Mouse (Mus musculus) hindbrain, postnatal 0 days (tissue): ENCODE data around the gene Leprot. TPM values are rescaled to one million over a fixed set of nuclear protein-coding genes. Genes with fewer than 3 reads are reported as not detected.

ENCODE experiments used
- ATAC-seq: fragments of 200-750 bp; cut with Nextera tagmentation; 2 replicates; pipeline ENCODE4 v1.8.0; 2017; ENCODE audit warnings: mild to moderate bottlenecking, moderate TSS enrichment, moderate library complexity
- DNase-seq: peaks from one replicate; pipeline ENCODE4 v3.0.0-alpha.2; 2015; ENCODE audit warnings: low spot score
- H3K27ac ChIP-seq: fragments of 300-500 bp; sonication (generic); 2 replicates; pipeline ENCODE4 v1.5.1; 2014; ENCODE audit warnings: mild to moderate bottlenecking
- H3K27me3 ChIP-seq: fragments of 300-500 bp; sonication (generic); 2 replicates; pipeline ENCODE4 v1.6.1; 2014; ENCODE audit warnings: low read length, mixed read lengths; ENCODE audit not compliant: insufficient read depth
- H3K36me3 ChIP-seq: fragments of 300-500 bp; sonication (generic); 2 replicates; pipeline ENCODE4 v1.6.1; 2014; ENCODE audit warnings: low read length, mixed read lengths; ENCODE audit not compliant: insufficient read depth
- H3K4me1 ChIP-seq: fragments of 300-500 bp; sonication (generic); 2 replicates; pipeline ENCODE4 v1.6.1; 2014; ENCODE audit warnings: antibody characterized with exemption, low read length, mixed read lengths; ENCODE audit not compliant: insufficient read depth
- H3K4me2 ChIP-seq: fragments of 300-500 bp; sonication (generic); 2 replicates; pipeline ENCODE4 v1.6.1; 2014; ENCODE audit warnings: low read depth, mild to moderate bottlenecking, low read length, moderate library complexity, mixed read lengths
- H3K4me3 ChIP-seq: fragments of 300-500 bp; sonication (generic); 2 replicates; pipeline ENCODE4 v1.5.1; 2014; ENCODE audit warnings: low read length
- H3K9ac ChIP-seq: fragments of 300-500 bp; sonication (generic); replicated peaks from 2 replicates; pipeline ENCODE4 v1.6.1; 2014; ENCODE audit warnings: mild to moderate bottlenecking, low read length, moderate library complexity, mixed read lengths
- H3K9me3 ChIP-seq: fragments of 300-500 bp; sonication (generic); 2 replicates; pipeline ENCODE4 v1.6.1; 2016; ENCODE audit warnings: low read length, mixed read lengths
- CTCF ChIP-seq: IDR thresholded peaks from 2 replicates; pipeline ENCODE4 v1.5.1; 2016; ENCODE audit warnings: antibody characterized with exemption, control low read depth, low read depth
- WGBS: fragments of 180-500 bp; shearing (Covaris S2); extraction: QIAGEN DNeasy Blood & Tissue Kit; methylation state at CpG from one replicate; pipeline ENCODE4 v1.1.7; 2014; 5-methylcytosine and 5-hydroxymethylcytosine counted together
- polyA plus RNA-seq: library from polyadenylated mRNA; unstranded; fragments of >200 nt; fragmentation: Nextera tagmentation; extraction: Ambion mirVana; gene quantifications from 2 replicates; pipeline ENCODE4 v1.2.1, GENCODE M21; 2015
- total RNA-seq: library from RNA; depleted of rRNA; stranded (reverse); fragments of >200 nt; gene quantifications from 2 replicates; pipeline ENCODE4 v1.2.3, GENCODE M21; 2014

The Leprot gene
- total and polyA plus RNA-seq, 2 experiments from 2014 or later, result 53.1 to 78.7 TPM

DNA sequence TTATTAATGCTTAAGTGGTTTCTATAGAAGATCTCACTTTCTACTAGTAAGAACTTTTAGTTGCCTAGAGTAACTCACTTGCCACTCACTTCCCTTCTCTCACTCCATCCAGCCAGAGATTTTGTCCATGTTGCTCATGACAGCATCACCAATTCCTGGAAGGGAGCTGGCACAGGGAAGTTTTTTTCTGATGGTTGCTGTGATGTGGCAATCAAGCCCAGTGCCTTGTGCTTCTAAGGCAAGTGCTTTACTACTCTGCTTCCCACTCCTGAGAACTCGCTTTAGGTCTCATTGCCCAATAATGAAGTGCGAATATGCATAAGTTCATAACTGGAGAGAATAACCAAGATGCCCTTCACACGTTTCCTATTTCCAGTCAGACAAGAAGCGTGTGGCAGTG, 35.1 kb downstream of the Leprot start:
- TF ChIP-seq CTCF, result no peak
- DNase-seq (no peak), ATAC-seq (no peak)
- WGBS, result 90% methylated on average over 4 of the region's 4 CpGs
- Histone ChIP-seq H3K4me1 (no peaks in the 10 kb centered on the region), H3K4me3 (no peak overlapping the region), H3K36me3 (no peaks in the 10 kb centered on the region), H3K9ac (no peak overlapping the region), H3K9me3 (no peaks in the 10 kb centered on the region), H3K4me2 (no peak overlapping the region), H3K27ac (no peak overlapping the region), H3K27me3 (no peaks in the 10 kb centered on the region)

DNA sequence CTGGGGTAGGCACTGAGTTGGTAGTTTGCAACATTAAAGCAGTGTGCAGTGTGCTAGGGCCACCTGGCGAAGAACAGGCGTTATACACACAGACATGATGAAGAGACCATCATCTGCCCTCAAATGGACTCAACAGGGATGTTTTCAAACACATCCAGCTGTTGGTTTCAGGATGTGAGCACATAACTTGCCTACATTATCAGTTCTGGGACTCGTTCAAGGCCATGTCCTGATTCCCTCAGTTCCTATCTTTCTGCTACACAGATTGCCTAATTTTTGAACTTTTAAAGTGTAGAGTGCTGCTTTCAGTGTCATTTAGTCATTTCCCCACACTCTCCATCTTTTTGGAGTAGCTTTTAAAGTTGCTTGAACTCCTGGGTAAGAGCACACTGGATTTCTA, 35.6 kb downstream of the Leprot start:
- 84% methylated on average over 3 of the region's 3 CpGs for WGBS
- H3K9me3 ChIP-seq, result no peaks in the 10 kb centered on the region
- DNase-seq (no peak), ATAC-seq (no peak)
- H3K4me1 ChIP-seq, result no peaks in the 10 kb centered on the region
- no peaks in the 10 kb centered on the region for H3K36me3 ChIP-seq
- H3K4me2 ChIP-seq, result no peak overlapping the region
- no peaks in the 10 kb centered on the region for H3K27me3 ChIP-seq
- no peak overlapping the region for H3K4me3 ChIP-seq
- no peak overlapping the region for H3K9ac ChIP-seq
- H3K27ac ChIP-seq, result no peak overlapping the region
- no peak for TF ChIP-seq CTCF

DNA sequence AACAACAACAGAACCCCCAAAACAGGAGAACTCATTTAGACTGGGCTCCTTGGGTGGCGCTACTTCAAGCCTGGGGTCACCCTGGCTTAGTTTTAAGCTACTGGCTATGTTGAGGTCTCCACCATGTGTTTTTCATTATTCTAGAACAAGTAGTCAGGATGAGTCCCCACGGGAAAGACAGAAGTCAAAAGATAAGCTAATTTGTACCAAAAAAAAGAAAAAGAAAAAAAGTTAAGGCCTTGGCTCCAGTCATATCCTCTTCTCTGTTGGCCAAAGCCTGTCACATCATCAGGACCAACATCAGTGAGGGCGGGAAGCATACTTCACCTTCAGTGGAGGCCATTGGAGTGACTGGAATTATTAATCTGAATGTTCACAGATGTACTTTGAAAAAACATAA, 37.3 kb downstream of the Leprot start:
- no peak overlapping the region for H3K9ac ChIP-seq
- H3K4me3 ChIP-seq, result no peak overlapping the region
- no peaks in the 10 kb centered on the region for H3K36me3 ChIP-seq
- ATAC-seq (no peak), DNase-seq (no peak)
- H3K4me1 ChIP-seq, result no peaks in the 10 kb centered on the region
- H3K4me2 ChIP-seq, result no peak overlapping the region
- no peaks in the 10 kb centered on the region for H3K27me3 ChIP-seq
- WGBS, result 88% methylated on average over 3 of the region's 3 CpGs
- H3K27ac ChIP-seq, result no peak overlapping the region
- no peak for TF ChIP-seq CTCF
- H3K9me3 ChIP-seq, result no peaks in the 10 kb centered on the region

DNA sequence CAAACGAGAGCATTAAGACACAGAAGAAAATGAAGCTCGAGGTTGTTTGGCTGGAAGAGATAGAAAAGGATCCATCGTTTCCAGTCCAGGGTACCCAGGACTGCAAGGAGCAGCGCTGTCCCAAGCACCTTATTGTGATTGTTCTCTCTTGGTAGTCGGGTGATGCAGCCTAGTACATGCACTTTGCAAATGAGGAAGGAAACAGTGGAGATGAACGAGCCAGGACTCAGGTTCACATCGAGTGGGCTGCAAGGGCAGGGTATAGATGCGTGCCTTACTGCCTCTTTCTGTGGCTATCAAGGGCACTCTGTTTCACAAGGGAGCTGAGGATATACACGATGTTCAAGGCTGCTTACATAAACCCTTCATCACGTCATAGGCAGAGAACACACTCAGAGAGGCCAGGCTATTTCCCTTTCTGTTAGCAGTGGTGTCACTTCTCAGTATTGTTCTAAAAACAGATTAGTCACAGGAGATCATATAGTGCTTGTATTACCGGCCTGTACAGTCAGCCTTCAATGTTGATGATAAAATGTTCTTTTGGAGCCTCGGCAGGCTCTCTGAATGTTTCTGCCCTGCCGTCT, 38.8 kb downstream of the Leprot start:
- 83% methylated on average over 13 of the region's 13 CpGs for WGBS
- no peak for TF ChIP-seq CTCF

DNA sequence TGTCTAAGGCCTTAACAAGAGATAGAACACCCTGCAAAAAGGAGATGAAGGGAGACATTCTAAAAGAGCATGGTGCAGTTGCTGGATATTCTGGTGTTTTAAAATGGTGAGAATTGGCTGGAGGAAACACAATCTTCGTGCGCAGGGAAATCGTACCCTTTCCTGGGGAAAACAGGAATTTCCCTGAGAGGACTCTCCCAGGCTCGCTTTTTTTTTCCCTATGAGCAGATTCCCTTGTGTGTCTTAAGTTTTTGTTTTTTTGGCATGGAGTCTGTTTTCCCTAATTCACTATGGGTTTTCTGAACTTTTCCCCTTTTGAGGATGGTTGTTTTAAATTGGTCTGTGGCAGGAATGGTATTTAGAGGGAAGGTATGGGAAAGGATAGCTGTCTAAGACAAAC, 41.7 kb downstream of the Leprot start:
- no peak overlapping the region for H3K4me2 ChIP-seq
- TF ChIP-seq CTCF, result no peak
- no peaks in the 10 kb centered on the region for H3K27me3 ChIP-seq
- no peaks in the 10 kb centered on the region for H3K9me3 ChIP-seq
- H3K9ac ChIP-seq, result no peak overlapping the region
- H3K4me3 ChIP-seq, result no peak overlapping the region
- ATAC-seq (no peak), DNase-seq (no peak)
- no peaks in the 10 kb centered on the region for H3K4me1 ChIP-seq
- no peak overlapping the region for H3K27ac ChIP-seq
- H3K36me3 ChIP-seq, result no peaks in the 10 kb centered on the region
- 86% methylated on average over 4 of the region's 4 CpGs for WGBS

More for the DNA sequence above, 38.8 kb downstream of the Leprot start:
- H3K27ac ChIP-seq, result no peak overlapping the region
- no peaks in the 10 kb centered on the region for H3K36me3 ChIP-seq
- DNase-seq, result no peak
- H3K4me1 ChIP-seq, result no peaks in the 10 kb centered on the region
- no peak overlapping the region for H3K4me3 ChIP-seq
- no peaks in the 10 kb centered on the region for H3K27me3 ChIP-seq
- no peaks in the 10 kb centered on the region for H3K9me3 ChIP-seq
- ATAC-seq, result no peak
- no peak overlapping the region for H3K9ac ChIP-seq
- no peak overlapping the region for H3K4me2 ChIP-seq

DNA sequence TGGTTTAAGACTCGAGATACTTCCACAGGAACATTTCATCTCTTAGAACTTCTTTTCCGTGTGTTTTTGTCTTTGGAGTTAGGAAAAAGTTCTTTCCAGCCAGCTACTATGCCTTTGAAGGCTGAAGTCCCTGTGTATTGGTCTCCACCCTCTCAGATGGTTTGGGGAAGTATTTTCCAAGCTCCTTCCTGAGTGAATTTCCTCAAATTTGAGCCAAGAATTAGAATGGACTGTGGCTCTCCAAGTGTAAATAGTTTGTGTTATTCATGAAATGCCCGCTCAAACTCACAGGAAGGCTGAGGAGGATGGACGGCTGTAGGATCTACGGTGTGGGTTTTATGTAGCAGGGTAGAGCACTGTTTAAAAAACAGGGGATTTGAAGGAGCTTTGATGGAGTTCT, 42.1 kb downstream of the Leprot start:
- no peak overlapping the region for H3K27ac ChIP-seq
- no peaks in the 10 kb centered on the region for H3K36me3 ChIP-seq
- no peak overlapping the region for H3K4me2 ChIP-seq
- 78% methylated on average over 5 of the region's 5 CpGs for WGBS
- TF ChIP-seq CTCF, result no peak
- no peaks in the 10 kb centered on the region for H3K4me1 ChIP-seq
- ATAC-seq, result no peak
- no peaks in the 10 kb centered on the region for H3K27me3 ChIP-seq
- no peak overlapping the region for H3K9ac ChIP-seq
- DNase-seq, result no peak
- H3K9me3 ChIP-seq, result no peaks in the 10 kb centered on the region
- no peak overlapping the region for H3K4me3 ChIP-seq

DNA sequence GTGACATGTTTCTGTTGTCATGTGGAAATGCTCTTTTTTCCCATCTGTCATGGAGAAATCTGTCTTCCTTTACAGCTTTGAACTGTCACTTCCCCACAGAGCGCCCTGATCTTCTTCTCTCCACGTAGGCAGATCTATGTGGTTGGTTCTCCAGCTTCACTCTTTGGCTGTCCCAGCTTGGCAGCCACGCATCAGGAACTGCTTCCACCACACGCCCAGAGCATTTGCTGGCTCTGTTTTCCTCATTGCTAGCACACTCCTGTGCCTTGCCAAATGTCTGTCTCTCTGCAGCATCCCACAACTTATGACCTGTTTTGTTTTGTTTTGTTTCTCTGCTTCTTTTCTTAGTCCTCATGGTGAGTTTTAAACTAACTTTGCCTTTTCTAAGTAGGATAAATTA, 45.4 kb downstream of the Leprot start:
- no peak for ATAC-seq

More for the DNA sequence above, 45.4 kb downstream of the Leprot start:
- no peaks in the 10 kb centered on the region for H3K4me1 ChIP-seq
- no peak overlapping the region for H3K4me2 ChIP-seq
- no peak for TF ChIP-seq CTCF
- H3K9me3 ChIP-seq, result no peaks in the 10 kb centered on the region
- no peak overlapping the region for H3K27ac ChIP-seq
- H3K36me3 ChIP-seq, result no peaks in the 10 kb centered on the region
- H3K9ac ChIP-seq, result no peak overlapping the region
- no peak for DNase-seq
- WGBS, result 72% methylated on average over 4 of the region's 4 CpGs
- no peak overlapping the region for H3K4me3 ChIP-seq
- no peaks in the 10 kb centered on the region for H3K27me3 ChIP-seq
